Mouse (Mus musculus) heart, postnatal 36 days (tissue): Measurements from ENCODE around the gene Mapk9. TPM values are rescaled to one million over a fixed set of nuclear protein-coding genes. Genes with fewer than 3 reads are reported as not detected.

ENCODE experiments used
- DNase-seq, 2 experiments: peaks; one replicate each; pipeline ENCODE4 v3.0.0; 2021 to 2022
- intact Hi-C: fragments of 180-260 bp; cut with DNase I; formaldehyde crosslinking; loops from one replicate; pipeline ENCODE4 v1.15.1; 2025
- total RNA-seq, 2 experiments: library from RNA; stranded (reverse); gene quantifications; 2 replicates each; pipeline ENCODE4 v1.2.3; 2021

Mapk9 gene
- total RNA-seq, 2 experiments from 2014 or later: 39.9 to 44.1 TPM

- intact Hi-C loops: no loop called here
- no peak for DNase-seq
These were observed 33.5 kb downstream of the Mapk9 start for GRCm38 (mm10) chr11:49879950-49880642.

GRCm38 (mm10) chr11:49883394-49883793 is 36.8 kb downstream of the Mapk9 start:
- no peak for DNase-seq
- intact Hi-C loops: no loop called here

- no peak for DNase-seq
- intact Hi-C loops: no loop called here
These were observed 41.9 kb downstream of the Mapk9 start for GRCm38 (mm10) chr11:49888469-49888868.

- intact Hi-C loops: no loop called here
- DNase-seq: no peak
These were observed 45.4 kb downstream of the Mapk9 start for GRCm38 (mm10) chr11:49891993-49892392.

- intact Hi-C loops: no loop called here
- no peak for DNase-seq
These were observed 47.3 kb downstream of the Mapk9 start for GRCm38 (mm10) chr11:49893806-49894205.

- DNase-seq: no peak
- intact Hi-C loops: no loop called here
These were observed 49.5 kb downstream of the Mapk9 start for GRCm38 (mm10) chr11:49895966-49896590.

GRCm38 (mm10) chr11:49900043-49900442 is 53.5 kb downstream of the Mapk9 start:
- DNase-seq: no peak
- intact Hi-C loops: no loop called here

- intact Hi-C loops: loop anchor here (1.0 kb wide), 1 partner anchor 55 kb away; no protein-coding TSS in a partner anchor
- no peak for DNase-seq
These were observed 54.6 kb downstream of the Mapk9 start for GRCm38 (mm10) chr11:49900962-49901658.

GRCm38 (mm10) chr11:49901659-49902458 is 55.3 kb downstream of the Mapk9 start, which contains the start of gene Rasgef1c:
Gene Rasgef1c, plus strand, starts transcription at chr11:49901835.
- intact Hi-C loops: loop anchor here (1.0 kb wide), 1 partner anchor 54 kb away; no protein-coding TSS in a partner anchor
- DNase-seq: peak; percentile 71 to 80

- DNase-seq: peak; percentile 70 to 83
- intact Hi-C loops: no loop called here
These were observed 56.8 kb downstream of the Mapk9 start for GRCm38 (mm10) chr11:49903333-49903732.

- DNase-seq: no peak
- intact Hi-C loops: no loop called here
These were observed 72.1 kb downstream of the Mapk9 start for GRCm38 (mm10) chr11:49918521-49919180.

- DNase-seq: no peak
- intact Hi-C loops: no loop called here
These were observed 72.8 kb downstream of the Mapk9 start for GRCm38 (mm10) chr11:49919304-49919703.

- intact Hi-C loops: no loop called here
- DNase-seq: no peak
These were observed 77.0 kb downstream of the Mapk9 start for GRCm38 (mm10) chr11:49923539-49923938.

- no peak for DNase-seq
- intact Hi-C loops: no loop called here
These were observed 79.6 kb downstream of the Mapk9 start for GRCm38 (mm10) chr11:49926183-49926582.

GRCm38 (mm10) chr11:49927169-49927568 is 80.6 kb downstream of the Mapk9 start:
- no peak for DNase-seq
- intact Hi-C loops: no loop called here

- DNase-seq: no peak
- intact Hi-C loops: no loop called here
These were observed 81.1 kb downstream of the Mapk9 start for GRCm38 (mm10) chr11:49927670-49928069.

- intact Hi-C loops: no loop called here
- no peak for DNase-seq
These were observed 84.6 kb downstream of the Mapk9 start for GRCm38 (mm10) chr11:49931037-49931625.

- DNase-seq: no peak
These were observed 85.3 kb downstream of the Mapk9 start for GRCm38 (mm10) chr11:49931853-49932252.

GRCm38 (mm10) chr11:49933811-49934210 is 87.3 kb downstream of the Mapk9 start:
- DNase-seq: no peak
- intact Hi-C loops: no loop called here

More at GRCm38 (mm10) chr11:49931853-49932252, 85.3 kb downstream of the Mapk9 start:
- intact Hi-C loops: no loop called here

- intact Hi-C loops: no loop called here
- peak in 1 of 2 experiments; percentile 12 for DNase-seq
These were observed 87.8 kb downstream of the Mapk9 start for GRCm38 (mm10) chr11:49934322-49934721.
